Mouse (Mus musculus): ENCODE results near the gene Brms1.

Brms1 gene

DNA sequence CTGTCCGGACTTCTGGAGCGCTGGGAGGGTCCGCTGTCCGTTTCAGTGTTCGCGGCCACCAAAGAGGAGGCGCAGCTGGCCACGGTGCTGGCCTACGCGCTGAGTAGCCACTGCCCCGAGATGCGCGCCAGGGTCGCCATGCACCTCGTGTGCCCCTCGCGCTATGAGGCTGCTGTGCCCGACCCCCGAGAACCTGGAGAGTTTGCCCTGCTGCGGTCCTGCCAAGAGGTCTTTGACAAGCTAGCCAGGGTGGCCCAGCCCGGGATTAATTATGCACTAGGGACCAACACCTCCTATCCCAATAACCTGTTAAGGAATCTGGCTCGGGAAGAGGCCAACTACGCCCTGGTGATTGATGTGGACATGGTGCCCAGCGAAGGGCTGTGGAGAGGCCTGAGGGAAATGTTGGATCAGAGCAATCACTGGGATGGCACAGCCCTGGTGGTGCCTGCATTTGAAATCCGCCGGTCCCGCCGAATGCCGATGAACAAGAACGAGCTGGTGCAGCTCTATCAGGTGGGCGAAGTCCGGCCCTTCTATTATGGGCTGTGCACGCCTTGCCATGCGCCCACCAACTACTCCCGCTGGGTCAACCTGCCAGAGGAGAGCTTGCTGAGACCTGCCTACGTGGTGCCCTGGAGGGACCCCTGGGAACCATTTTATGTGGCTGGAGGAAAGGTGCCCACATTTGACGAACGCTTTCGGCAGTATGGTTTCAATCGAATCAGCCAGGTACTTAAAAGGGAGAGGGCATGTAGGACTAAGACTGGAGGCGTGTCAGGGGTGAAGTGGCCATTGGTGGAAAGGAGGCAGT, 1.6 kb upstream of the Brms1 start:
- DNase-seq (ENCODE audit: low spot score) = no peak

DNA sequence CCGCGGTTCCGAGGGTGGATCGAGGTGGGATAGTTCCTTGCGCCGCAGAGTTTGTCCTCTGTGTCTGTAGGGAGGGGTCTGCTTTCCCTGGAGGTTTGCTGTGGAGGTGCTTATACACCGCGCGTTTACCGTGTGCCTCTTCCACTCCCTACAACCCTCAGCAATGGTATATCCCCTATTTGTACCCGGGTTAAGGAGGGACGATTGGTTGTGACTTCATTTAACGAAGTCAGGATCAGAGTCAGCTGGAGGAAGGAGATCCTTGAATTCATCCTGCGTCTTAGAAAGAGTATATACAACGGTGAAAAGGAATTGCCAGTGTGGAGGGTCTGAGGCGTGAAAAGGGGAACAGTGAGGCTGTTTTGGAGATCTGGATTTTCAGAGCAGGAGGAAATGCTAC, 434 bp downstream of the Brms1 start:
- DNase-seq (ENCODE audit: low spot score) = no peak

GRCm38 (mm10) chr19:5045531-5045930, 4.4 kb downstream of the Brms1 start:
- no peak for DNase-seq (ENCODE audit: low spot score)

DNA sequence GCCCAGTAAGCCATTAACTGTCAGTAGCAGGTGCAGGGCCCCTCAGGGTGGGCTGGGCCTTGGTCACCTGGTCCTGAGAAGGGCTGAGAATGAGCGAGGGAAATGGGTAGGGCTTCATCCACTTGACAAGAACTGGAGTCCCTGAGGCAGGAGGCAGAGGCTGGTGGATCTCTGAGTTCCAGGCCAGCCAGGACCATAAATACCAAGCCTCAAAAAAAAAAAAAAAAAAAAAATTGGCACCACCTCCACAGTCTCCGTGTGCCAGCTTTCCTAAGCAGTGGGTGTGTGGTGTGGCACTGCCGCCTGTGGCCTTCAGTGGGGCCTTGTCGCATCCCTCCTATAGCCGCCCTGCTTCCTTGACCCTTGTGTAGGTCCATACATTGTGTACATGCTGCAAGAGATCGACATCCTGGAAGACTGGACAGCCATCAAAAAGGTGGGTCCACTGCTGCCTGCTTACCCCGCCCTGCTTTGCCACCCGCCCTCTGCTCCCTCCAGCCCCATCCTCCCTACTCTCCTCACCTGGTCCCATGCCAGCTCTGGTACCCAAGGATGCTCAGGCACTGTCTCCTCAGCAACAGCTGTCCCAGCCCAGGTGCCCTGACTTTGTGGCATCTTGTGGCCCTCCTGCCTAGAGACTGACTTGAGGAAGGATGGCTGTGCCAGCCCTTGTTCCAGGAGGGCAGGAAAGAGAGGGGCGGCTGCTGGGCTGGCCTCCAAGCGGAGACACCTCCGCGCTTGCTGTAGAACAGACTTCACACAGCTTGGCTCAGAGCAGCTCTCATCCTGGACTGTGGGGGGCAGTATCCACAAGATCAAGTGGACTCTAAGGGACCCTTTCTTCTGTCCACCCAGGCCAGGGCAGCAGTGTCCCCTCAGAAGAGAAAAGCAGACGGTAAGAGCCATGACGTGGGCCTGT, 7.2 kb downstream of the Brms1 start:
- no peak for DNase-seq (ENCODE audit: low spot score)

GRCm38 (mm10) chr19:5049325-5049724, 8.2 kb downstream of the Brms1 start:
- no peak for DNase-seq (ENCODE audit: low spot score)

GRCm38 (mm10) chr19:5050047-5050905, 9.1 kb downstream of the Brms1 start, which contains the start of gene Rin1:
Gene Rin1, plus strand, starts transcription at chr19:5050481.
- DNase-seq (ENCODE audit: low spot score) = no peak

GRCm38 (mm10) chr19:5051031-5051430, 9.9 kb downstream of the Brms1 start:
- DNase-seq (ENCODE audit: low spot score) = no peak

- DNase-seq (ENCODE audit: low spot score) = no peak
These were observed 10.4 kb downstream of the Brms1 start for GRCm38 (mm10) chr19:5051515-5051914.

- no peak for DNase-seq (ENCODE audit: low spot score)
These were observed 11.1 kb downstream of the Brms1 start for GRCm38 (mm10) chr19:5052166-5052822.

DNA sequence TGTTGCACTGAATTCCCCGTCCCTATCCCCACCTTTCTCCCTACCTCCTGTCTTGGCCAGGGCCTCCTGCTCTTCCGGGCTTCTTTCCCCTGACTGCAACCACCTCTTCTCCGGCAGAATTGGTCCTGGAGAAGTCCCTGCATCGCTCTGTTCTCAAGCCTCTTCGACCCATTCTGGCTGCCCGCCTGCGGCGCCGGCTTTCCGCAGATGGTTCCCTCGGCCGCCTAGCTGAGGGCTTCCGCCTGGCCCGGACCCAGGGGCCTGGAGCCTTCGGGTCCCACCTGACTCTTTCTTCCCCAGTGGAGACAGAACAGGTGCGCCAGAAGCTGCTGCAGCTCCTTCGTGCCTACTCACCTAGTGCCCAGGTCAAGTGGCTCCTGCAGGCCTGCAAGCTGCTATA, 11.7 kb downstream of the Brms1 start:
- DNase-seq (ENCODE audit: low spot score) = no peak

- DNase-seq (ENCODE audit: low spot score) = no peak
These were observed 12.8 kb downstream of the Brms1 start for GRCm38 (mm10) chr19:5053909-5054308.

DNA sequence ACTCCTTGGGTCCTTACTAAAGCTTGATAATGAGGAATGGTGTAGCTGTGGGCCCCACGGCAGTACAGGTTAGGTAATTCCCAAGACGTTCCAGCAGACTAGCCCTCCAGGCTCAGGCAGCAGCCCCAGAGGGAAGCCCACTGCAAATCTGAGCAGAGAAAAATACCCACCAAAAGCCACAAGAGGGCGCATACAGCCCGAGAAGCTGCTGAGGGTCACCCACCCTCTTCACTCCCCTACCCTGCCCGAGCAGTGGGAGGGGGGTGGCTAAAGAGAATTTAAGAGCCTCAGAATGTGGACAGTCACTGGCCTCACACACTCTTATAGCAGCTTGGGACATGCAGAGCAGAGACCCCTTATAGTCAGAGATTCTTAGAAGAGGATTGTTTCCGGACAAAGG, 15.1 kb downstream of the Brms1 start:
- DNase-seq (ENCODE audit: low spot score) = no peak

DNA sequence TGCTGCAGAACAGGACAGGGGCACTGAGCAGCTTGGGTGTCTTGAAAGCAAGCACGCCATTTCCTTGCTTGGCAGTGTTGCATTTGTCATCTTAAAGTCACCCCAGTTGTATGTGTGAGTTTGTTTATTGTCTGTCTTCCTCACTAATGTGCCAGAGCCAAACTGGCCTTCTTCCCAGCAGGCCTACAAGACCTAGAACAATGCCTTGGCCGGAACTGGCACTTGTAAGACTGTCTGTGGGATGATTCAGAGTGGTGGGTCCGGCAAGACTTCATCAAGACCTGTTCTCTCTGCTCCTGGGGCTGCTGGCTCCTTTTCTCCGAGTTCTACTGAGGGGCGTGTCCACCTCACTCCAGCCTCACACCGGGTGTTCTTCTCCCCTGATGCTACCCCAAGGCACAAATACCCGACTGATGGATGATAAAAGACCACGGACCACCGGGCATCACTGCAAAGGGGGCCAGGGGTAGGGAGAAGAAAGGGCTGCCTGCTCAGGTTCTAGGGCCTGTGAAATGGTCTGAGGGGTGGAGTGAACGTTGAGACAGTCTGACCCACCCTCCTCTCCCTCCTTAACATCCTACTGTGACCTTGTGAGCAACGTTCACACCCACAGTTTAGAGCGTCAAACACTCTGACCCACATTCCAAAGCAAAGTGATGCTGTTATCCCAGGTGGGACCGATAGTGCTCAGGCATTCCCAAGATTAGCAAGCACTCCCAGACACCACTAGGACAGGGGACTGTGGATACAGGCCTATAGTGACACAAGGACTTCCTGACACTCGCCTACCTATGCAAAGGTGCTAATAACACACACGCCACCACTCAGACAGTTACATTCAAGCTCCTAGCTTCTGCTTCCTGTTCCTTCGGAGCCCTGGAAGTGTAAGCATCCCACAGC, 17.0 kb downstream of the Brms1 start:
- DNase-seq (ENCODE audit: low spot score) = no peak

- no peak for DNase-seq (ENCODE audit: low spot score)
These were observed 17.9 kb downstream of the Brms1 start for GRCm38 (mm10) chr19:5058801-5059771.

DNA sequence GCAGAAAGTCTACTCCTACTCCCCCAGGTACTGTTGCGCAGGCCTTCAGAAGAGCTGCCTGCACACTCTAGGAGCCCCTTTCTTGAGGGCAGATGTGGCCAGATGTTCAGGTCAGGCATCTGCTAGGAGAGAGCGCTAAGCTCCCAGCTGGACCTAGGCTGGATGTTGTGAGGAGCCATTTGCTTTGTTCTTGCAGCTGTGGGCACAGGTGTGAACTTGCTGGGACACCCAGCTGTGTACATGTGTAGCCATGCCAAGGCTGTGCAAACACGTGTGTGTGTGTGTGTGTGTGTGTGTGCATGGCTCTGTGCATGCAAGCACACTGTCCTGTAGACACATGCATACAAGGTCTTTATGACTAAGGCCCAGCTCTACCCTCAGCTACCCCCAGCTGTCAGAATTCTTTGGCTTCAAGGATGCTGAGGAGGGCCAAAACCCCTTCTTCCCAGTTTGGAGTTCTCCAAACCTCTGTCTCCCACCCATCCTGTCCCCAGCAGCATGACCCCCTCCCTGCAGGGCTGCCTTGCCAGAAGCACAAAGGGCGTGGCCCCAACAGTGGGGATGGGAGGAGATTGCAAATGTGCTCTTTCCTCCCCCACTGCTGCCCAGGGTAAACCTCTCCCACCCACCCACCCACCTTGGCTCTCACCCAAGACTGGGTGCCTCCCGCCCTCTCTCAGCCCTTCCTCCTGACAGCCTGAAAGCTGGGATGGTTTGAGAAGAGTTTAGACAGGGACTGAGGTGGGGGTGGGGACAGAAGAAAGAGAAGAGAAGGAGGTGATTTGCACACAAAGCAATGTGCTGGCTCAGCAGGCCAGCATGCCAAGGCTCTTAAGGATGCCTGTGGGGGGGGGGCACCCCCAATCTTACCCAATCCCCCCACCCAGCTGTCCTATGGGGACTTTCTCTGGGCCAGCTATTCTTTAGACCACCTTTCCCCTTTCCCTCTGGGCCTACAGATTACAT, 19.5 kb downstream of the Brms1 start:
- DNase-seq (ENCODE audit: low spot score) = no peak

- DNase-seq (ENCODE audit: low spot score) = no peak
These were observed 20.9 kb downstream of the Brms1 start for GRCm38 (mm10) chr19:5062041-5062440.

DNA sequence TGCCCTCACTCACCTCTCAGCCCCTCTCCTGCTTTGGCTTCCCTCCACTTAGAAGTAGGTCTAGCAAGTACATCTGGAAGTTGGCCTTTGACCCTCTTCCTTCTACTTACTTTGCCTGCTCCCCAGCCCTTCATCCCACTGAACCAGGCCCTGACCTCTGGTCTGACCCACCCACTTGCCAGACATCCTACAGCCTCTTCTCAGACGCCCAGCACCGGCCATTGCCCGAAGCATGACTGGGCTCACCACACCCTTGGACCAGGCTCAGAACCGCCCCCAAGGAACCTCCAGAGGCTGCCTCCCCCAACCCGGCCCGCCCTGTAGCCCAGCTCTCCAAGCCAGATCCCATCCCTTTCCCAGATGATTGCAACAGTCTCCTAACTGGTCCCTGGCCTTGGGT, 21.3 kb downstream of the Brms1 start:
- DNase-seq (ENCODE audit: low spot score) = no peak

DNA sequence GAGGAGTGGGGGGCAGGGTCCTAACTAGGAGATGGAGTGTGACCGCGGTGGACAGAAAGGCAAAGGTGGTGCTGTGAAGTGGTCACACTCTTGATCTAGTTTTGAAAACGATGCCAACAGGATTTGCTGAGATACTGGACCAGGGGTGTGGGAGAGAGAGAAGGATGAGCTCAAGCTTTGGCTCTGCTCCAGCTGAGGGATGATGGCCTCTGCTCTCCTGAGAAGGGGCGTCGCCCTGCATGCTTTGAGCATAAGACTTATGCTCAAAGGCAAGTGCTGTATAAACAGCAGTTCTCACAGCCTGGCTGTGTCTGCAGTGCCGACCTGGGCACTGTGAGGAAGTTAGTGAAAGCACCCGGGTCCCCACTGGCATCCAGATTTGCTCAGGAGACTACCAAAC, 23.9 kb downstream of the Brms1 start:
- DNase-seq (ENCODE audit: low spot score) = no peak

Data from spleen, adult 12 weeks (tissue).